Mouse (Mus musculus): ENCODE measurements at regions not wholly inside any gene's neighbourhood (a gene's known extent, or its start where the extent isn't known, plus 50 kb on each side); places are given as distances from the start of the nearest gene placed in this dataset.
"Not testable (repeated sequence)": the region's sequence is repeated elsewhere in the genome, so short reads cannot be mapped to it uniquely, and the experiment has no call there.

DNA sequence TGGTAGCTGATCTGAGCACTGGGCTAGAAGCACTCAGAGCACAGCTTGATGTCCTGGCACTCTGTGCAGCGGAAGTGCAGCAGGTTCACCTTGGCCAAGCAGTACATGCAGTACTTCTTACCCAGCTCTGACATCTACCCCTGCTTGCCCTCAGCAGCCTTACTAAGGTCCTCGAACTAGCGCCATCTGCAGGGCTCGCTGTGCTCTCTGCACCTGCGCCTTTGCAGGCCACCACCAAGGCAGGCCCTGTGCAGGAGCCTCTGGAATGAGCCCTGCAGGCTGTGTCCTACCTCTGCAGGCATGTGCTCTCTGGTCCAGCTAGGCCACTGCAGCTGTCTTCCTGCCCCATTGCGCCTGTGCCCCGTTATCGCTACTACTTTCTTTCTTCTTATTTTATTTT lies 83.5 kb upstream of the Pwp1 start:
- H3K4me1 ChIP-seq (ENCODE audit: control insufficient read depth in 1 of 2, insufficient read depth in 2 of 2); H3K9me3 ChIP-seq (replicated peaks; ENCODE audit: low read length); H3K4me2 ChIP-seq (ENCODE audit: insufficient read depth, low read depth, poor library complexity, severe bottlenecking); H3K27ac ChIP-seq (ENCODE audit: insufficient read depth, low read depth); DNase-seq (ENCODE audit: extremely low read depth); dilution Hi-C loops (cut with MboI; ENCODE audit: extremely low pct_ligation_motif_present, extremely low pct_unique_long_range_greater_than_20kb, low sequenced_read_pairs); H3K9ac ChIP-seq (ENCODE audit: insufficient read depth, low read depth); H3K4me3 ChIP-seq (replicated peaks in 1 of 3; ENCODE audit: low read depth in 2 of 3, low read length in 2 of 3, poor library complexity in 1 of 3); H3K27me3 ChIP-seq (replicated peaks); H3K36me3 ChIP-seq (replicated peaks in 1 of 2; ENCODE audit: control insufficient read depth in 1 of 2, insufficient read depth in 1 of 2, low read length in 1 of 2); in situ Hi-C loops (cut with MboI; ENCODE audit: low pct_ligation_motif_present, low pct_unique_long_range_greater_than_20kb, low sequenced_read_pairs); H3K79me2 ChIP-seq (replicated peaks; ENCODE audit: control insufficient read depth, extremely low read depth, insufficient read depth, poor library complexity, severe bottlenecking): not testable (repeated sequence)
- peak in 1 of 2 experiments; percentile 19; a peak in 2 of 4 replicates for TF ChIP-seq CTCF (conservative IDR thresholded peaks at IDR 0.05 in 1 of 2, IDR thresholded peaks at IDR 0.05 in 1 of 2; ENCODE audit: low read depth in 2 of 2, low read length in 2 of 2)

DNA sequence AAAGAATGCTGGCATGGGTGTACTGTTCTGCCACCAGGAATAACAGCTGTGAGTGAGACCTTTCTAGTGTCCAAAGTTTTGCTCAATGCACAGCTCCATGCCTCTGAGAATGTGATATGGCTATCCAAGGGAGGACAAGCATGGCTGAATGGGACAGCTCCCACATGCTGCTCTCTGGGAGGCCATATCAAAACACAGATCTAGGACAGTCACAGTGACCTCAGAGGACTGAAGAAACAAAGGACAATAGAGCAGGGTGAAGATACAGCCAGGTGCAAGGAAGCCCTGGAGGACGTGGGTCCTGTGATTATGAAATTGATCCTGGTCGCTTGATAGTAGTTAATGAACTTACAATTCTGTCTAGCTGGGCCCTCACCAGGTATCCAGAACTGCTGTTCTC lies 79.7 kb upstream of the Pwp1 start:
- H3K27ac ChIP-seq (ENCODE audit: insufficient read depth, low read depth); H3K4me3 ChIP-seq (replicated peaks in 1 of 3; ENCODE audit: low read depth in 2 of 3, low read length in 2 of 3, poor library complexity in 1 of 3); H3K9ac ChIP-seq (ENCODE audit: insufficient read depth, low read depth); H3K4me2 ChIP-seq (ENCODE audit: insufficient read depth, low read depth, poor library complexity, severe bottlenecking); H3K36me3 ChIP-seq (replicated peaks in 1 of 2; ENCODE audit: control insufficient read depth in 1 of 2, insufficient read depth in 1 of 2, low read length in 1 of 2); H3K4me1 ChIP-seq (ENCODE audit: control insufficient read depth in 1 of 2, insufficient read depth in 2 of 2); H3K27me3 ChIP-seq (replicated peaks); dilution Hi-C loops (cut with MboI; ENCODE audit: extremely low pct_ligation_motif_present, extremely low pct_unique_long_range_greater_than_20kb, low sequenced_read_pairs); DNase-seq (ENCODE audit: extremely low read depth); H3K9me3 ChIP-seq (replicated peaks; ENCODE audit: low read length); H3K79me2 ChIP-seq (replicated peaks; ENCODE audit: control insufficient read depth, extremely low read depth, insufficient read depth, poor library complexity, severe bottlenecking); in situ Hi-C loops (cut with MboI; ENCODE audit: low pct_ligation_motif_present, low pct_unique_long_range_greater_than_20kb, low sequenced_read_pairs): not testable (repeated sequence)

DNA sequence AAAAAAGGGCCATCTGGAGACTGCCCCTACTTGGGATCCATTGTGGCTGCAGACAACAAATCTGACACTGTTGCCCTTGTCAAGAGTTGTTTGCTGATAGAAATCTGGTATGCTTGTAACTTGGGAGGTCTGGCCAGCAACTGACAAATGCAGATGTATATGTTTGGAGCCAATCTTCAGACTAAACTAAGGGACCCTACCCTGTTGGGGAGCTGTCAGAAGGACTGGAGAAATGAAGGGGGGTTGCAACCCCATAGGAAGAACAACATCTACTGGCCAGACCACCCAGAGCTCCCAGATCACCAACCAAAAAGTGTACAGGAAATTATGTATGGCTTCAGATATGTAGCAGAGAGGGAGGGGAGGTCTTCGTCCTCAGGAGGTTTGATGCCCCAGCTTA lies 54.3 kb upstream of the Pwp1 start:
- Histone ChIP-seq H3K9ac (ENCODE audit: insufficient read depth, low read depth) (no peak overlapping the region), H3K4me1 (ENCODE audit: control insufficient read depth in 1 of 2, insufficient read depth in 2 of 2) (no peaks in the 10 kb centered on the region), H3K4me2 (ENCODE audit: insufficient read depth, low read depth, poor library complexity, severe bottlenecking) (no peak overlapping the region), H3K27me3 (replicated peaks) (no peaks in the 10 kb centered on the region), H3K79me2 (replicated peaks; ENCODE audit: control insufficient read depth, extremely low read depth, insufficient read depth, poor library complexity, severe bottlenecking) (no peaks in the 10 kb centered on the region), H3K27ac (ENCODE audit: insufficient read depth, low read depth) (no peak overlapping the region), H3K4me3 (replicated peaks in 1 of 3; ENCODE audit: low read depth in 2 of 3, low read length in 2 of 3, poor library complexity in 1 of 3) (no peak overlapping the region), H3K36me3 (replicated peaks in 1 of 2; ENCODE audit: control insufficient read depth in 1 of 2, insufficient read depth in 1 of 2, low read length in 1 of 2) (no peaks in the 10 kb centered on the region), H3K9me3 (replicated peaks; ENCODE audit: low read length) (no peaks in the 10 kb centered on the region)
- dilution Hi-C loops (cut with MboI; ENCODE audit: extremely low pct_ligation_motif_present, extremely low pct_unique_long_range_greater_than_20kb, low sequenced_read_pairs), result no loop called here
- in situ Hi-C loops (cut with MboI; ENCODE audit: low pct_ligation_motif_present, low pct_unique_long_range_greater_than_20kb, low sequenced_read_pairs), result no loop called here
- TF ChIP-seq MAX (IDR thresholded peaks at IDR 0.05; ENCODE audit: low read length), result no peak
- TF ChIP-seq RCOR1 (conservative IDR thresholded peaks at IDR 0.05; ENCODE audit: low read depth, low read length), result no peak
- TF ChIP-seq TBP (conservative IDR thresholded peaks at IDR 0.05; ENCODE audit: low read depth, low read length), result no peak
- TF ChIP-seq ELF1 (IDR thresholded peaks at IDR 0.05; ENCODE audit: low read depth, low read length), result no peak
- no peak for TF ChIP-seq MAZ (IDR thresholded peaks at IDR 0.05; ENCODE audit: low read depth, low read length)
- no peak for TF ChIP-seq MAFK (IDR thresholded peaks at IDR 0.05; ENCODE audit: insufficient replicate concordance, low read length)
- no peak for TF ChIP-seq CTCF (conservative IDR thresholded peaks at IDR 0.05 in 1 of 2, IDR thresholded peaks at IDR 0.05 in 1 of 2; ENCODE audit: low read depth in 2 of 2, low read length in 2 of 2)
- TF ChIP-seq CHD1 (IDR thresholded peaks at IDR 0.05; ENCODE audit: low read depth, low read length), result no peak
- TF ChIP-seq SIN3A (IDR thresholded peaks at IDR 0.05; ENCODE audit: low read length), result no peak
- TF ChIP-seq JUND (conservative IDR thresholded peaks at IDR 0.05; ENCODE audit: low read depth, low read length), result no peak
- no peak for TF ChIP-seq UBTF (IDR thresholded peaks at IDR 0.05; ENCODE audit: low read depth, low read length)
- no peak for TF ChIP-seq GABPA (IDR thresholded peaks at IDR 0.05; ENCODE audit: insufficient replicate concordance, low read depth, low read length)
- TF ChIP-seq ZKSCAN1 (IDR thresholded peaks at IDR 0.05; ENCODE audit: borderline replicate concordance, low read depth, low read length), result no peak
- no peak for DNase-seq (ENCODE audit: extremely low read depth)

All from CH12.LX (cell line).